Mouse (Mus musculus) embryonic stem cell, embryonic (primary cell): ENCODE measurements around the gene Mrgprf.

Source experiments
- CTCF ChIA-PET, 4 experiments: fragments of 300-600 bp in 2 of 4; fragments of 350-600 bp in 2 of 4; sonication (Branson Sonifier 250); formaldehyde crosslinking; loops; one replicate each; lab custom pipeline; 2022; ENCODE audit warnings: inconsistent platforms in 2 of 4; lab: Charles Lee
- POLR2A ChIA-PET, 4 experiments: fragments of 300-600 bp in 2 of 4; fragments of 350-600 bp in 2 of 4; sonication (Branson Sonifier 250); formaldehyde crosslinking; loops; one replicate each; lab custom pipeline; 2022; ENCODE audit warnings: antibody characterized with exemption in 4 of 4, inconsistent platforms in 1 of 4; lab: Charles Lee

The Mrgprf gene

DNA sequence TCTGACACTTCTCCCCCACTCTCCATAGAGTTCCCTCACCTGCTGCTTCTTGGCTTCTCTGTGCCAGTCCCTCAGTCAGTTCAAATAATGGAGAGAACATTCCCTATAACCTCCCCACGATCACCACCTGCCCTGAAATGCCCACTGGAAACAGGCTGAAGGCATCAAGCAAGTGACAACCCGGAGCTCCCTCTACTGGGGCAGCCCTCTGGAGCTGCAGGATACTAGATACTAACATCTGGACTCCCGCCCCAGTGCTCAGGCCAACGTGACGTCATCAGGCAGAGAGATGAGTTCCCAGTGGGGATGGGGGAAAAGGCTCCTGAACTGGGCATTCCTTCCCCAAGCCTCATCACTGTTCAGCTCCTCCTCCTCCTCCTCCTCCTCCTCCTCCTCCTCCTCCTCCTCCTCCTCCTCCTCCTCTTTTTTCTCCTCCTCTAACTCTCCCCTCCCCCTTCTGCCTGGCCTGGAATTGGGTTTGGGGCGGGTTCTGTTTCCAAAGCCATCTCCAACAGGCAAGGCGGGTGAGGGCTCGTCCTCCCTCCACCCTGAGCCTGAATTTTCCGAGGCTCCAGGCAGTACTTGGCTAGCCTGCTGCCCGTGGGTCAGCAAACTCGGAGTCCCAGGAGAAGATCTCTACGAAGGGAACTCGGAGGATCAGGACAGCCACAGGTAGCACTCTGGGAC, at the start of gene Mrgprf:
TSS of gene Mrgprf (plus strand) at position 508 of the 687 bp plus-strand sequence.
- ChIA-PET CTCF (interaction anchor here in 2 of 4 experiments (1.0 to 2.2 kb wide), 4 partner anchors 11 to 48 kb away, joined by 3 to 9 read pairs (median 4); partner anchors contain the start of gene Tpcn2 (in 1 of the 2)), POLR2A (interaction anchor here in 3 of 4 experiments (0.6 to 1.7 kb wide), 6 partner anchors 17 to 390 kb away, joined by 3 to 5 read pairs (median 3); partner anchors contain the start of gene Tpcn2 (in 1 of the 3))

DNA sequence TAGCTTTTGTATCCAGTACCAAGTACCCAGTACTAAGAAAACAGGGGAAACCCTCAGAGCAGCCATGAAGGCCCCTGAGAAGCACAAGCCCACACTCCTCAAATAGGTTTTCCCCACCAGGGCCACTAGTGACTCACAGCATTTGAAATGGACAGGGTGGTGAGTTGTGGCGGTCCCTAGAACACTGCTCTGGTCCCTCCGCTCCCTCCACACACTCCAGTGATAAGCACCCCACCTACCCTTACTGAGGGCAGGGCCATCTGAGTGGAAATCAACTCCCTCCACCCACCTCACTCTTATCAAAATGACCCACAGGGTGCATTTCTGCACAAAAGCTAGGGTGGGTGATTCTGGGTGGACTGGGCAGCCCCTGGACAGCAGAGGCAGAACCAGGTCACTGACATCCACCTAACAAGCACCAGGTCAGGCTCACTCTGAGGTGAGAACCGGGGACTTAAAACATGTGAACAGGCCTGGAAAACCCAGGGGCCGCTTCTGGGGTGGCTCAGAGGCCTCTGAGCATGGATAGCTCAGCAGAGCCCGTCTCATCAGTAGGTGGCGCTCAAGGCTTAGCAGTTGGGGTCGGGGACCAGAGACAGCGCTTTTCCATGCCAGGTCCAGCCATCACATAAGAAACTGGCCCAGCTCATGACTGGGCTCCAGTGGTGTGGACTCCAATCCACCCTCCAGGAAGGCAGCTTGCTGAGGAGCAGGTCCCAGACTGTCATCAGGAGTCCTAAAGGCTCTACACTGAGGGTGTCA, 47.7 kb upstream of the Mrgprf start:
- CTCF ChIA-PET: interaction anchor here (0.5 to 3.5 kb wide), 44 partner anchors 10 to 346 kb away, joined by 3 to 29 read pairs (median 4); partner anchors contain the start of genes Tpcn2 (in 4 of the 4), Mrgprf (in 2 of the 4) and LTO1 (in 1 of the 4)
- POLR2A ChIA-PET: interaction anchor here in 3 of 4 experiments (0.9 to 2.8 kb wide), 10 partner anchors 8 to 50 kb away, joined by 3 to 16 read pairs (median 4); partner anchors contain the start of gene Tpcn2 (in 3 of the 3)

DNA sequence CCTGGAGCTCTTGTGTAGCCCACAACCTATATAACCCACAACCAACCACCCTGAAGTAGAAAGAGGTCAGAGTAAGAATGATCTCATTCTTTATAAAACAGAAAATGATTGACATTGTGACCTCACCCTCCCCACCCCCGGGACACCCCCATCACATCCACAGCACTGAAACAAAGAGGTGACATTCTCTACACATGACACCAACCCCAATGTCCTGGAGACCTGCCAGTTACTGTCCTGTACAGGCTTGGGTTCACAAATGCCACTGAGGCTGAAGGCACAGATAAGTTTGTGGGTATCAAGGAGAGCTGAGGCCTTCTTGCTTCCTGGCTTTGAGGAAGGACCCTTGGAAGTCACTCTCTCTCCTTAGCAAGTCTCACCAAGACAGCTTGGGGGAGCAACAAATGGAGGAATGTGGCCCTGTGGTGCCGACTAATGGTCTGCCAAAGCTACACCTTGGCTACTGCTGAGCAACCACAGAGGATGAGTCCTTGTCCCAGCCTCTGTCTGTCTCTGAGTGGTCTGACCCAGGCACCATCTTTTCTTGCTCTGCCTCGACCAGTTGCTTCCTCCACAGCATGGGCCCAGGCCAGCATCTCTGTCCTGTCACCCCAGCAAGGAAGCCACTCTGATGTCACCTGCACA, 46.5 kb upstream of the Mrgprf start:
- ChIA-PET CTCF (interaction anchor here in 3 of 4 experiments (0.7 to 3.5 kb wide), 11 partner anchors 13 to 346 kb away, joined by 3 to 29 read pairs (median 5); partner anchors contain the start of gene Tpcn2 (in 1 of the 3)), POLR2A (interaction anchor here in 3 of 4 experiments (0.9 to 2.8 kb wide), 8 partner anchors 10 to 30 kb away, joined by 3 to 16 read pairs (median 5); partner anchors contain the start of gene Tpcn2 (in 3 of the 3))

DNA sequence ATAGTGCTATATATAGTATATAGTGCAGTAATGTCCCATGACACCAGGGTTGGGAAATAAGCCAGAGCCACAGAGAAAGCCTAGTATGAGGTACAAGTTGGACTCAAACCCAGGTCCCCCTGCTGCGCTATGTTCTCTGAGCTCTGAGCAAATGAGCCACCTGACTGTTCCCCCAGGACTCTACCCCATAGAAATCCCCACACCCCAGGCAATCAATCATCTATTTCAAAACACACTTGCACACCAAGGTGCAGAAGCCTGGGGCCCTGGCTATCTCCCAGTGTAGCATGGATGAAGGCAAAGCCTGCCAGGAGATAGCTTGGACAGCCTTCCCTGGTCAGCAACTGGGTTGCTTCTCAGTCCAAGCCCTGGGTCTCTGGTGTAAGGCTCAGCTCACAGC, 44.5 kb upstream of the Mrgprf start:
- ChIA-PET CTCF (interaction anchor here in 1 of 4 experiments (1.2 kb wide), 1 partner anchor 28 kb away, joined by 4 read pairs; the partner anchor contains the start of gene Tpcn2), POLR2A (interaction anchor here in 2 of 4 experiments (0.5 to 2.3 kb wide), 3 partner anchors 62 to 315 kb away, joined by 3 to 6 read pairs (median 3); no protein-coding TSS in a partner anchor)

DNA sequence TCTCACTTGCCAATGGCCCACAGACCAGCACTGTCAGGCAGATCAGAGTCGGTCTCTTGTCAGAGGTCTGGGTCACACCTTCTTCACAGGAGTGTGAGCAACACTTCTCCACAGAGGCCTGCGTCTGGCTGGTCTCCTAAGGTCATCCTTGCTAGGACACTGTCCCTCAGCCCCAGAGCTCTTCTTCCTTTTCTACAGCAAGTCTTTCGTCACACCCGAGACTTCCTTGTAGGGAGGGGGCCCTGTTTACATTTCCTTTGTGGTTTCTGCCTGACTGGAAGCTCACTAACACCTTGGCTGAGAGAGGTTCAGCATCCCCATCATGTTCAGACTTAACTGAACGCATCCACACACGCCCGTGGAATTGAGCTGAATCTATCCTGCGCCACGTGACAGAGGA, 36.4 kb upstream of the Mrgprf start:
- ChIA-PET CTCF (interaction anchor here in 3 of 4 experiments (0.6 to 1.5 kb wide), 5 partner anchors 11 to 363 kb away, joined by 3 to 6 read pairs (median 5); partner anchors contain the start of gene Tpcn2 (in 1 of the 3)), POLR2A (interaction anchor here in 3 of 4 experiments (0.6 to 1.6 kb wide), 8 partner anchors 11 to 56 kb away, joined by 3 to 8 read pairs (median 4); no protein-coding TSS in a partner anchor)

DNA sequence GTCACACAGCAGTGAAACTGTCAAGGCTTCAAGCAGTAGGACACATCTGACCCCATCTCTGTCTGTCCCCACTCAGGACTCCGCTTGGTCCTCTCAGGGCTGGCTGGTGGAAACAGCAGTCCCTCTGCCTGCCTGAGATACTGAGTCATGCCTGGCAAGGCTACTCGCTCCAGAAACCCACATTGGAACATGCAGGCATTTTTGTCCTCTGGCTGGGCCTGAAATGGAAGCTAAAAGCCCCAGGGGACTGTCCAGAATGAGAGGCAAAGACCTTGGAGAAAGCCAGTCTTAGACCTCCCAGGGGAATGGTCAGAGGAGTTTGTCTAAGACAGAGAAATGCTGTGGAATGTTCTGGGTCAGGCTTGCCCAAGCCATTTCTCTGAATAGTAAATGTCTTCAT, 34.6 kb upstream of the Mrgprf start:
- POLR2A ChIA-PET: interaction anchor here in 1 of 4 experiments (1.4 kb wide), 1 partner anchor 14 kb away, joined by 4 read pairs; no protein-coding TSS in a partner anchor
- CTCF ChIA-PET: interaction anchor here in 1 of 4 experiments (1.0 kb wide), 1 partner anchor 13 kb away, joined by 4 read pairs; no protein-coding TSS in a partner anchor

DNA sequence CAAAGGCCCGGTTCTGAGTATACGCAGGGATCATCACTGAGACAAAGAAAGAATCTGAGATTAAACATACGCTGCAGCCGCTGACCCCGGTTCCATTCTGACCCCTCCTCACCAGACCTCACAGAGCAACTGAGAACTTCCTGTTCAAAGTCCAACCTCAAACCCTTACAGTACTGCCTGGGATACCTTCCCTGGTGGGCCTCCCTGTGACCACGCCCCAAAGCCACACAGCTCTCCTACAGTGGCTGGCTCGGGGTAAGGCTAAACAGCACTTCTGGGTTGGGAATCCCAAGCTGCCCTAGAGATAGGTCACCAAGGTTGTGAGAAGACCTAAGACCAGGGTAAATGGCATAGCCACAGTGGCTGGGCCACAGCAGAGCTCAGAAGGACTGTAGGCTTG, 31.7 kb upstream of the Mrgprf start:
- ChIA-PET CTCF (interaction anchor here in 1 of 4 experiments (1.1 kb wide), 1 partner anchor 25 kb away, joined by 5 read pairs; no protein-coding TSS in a partner anchor), POLR2A (interaction anchor here in 1 of 4 experiments (0.6 to 1.7 kb wide), 4 partner anchors 15 to 113 kb away, joined by 3 to 8 read pairs (median 4); partner anchors contain the start of gene Tpcn2)

DNA sequence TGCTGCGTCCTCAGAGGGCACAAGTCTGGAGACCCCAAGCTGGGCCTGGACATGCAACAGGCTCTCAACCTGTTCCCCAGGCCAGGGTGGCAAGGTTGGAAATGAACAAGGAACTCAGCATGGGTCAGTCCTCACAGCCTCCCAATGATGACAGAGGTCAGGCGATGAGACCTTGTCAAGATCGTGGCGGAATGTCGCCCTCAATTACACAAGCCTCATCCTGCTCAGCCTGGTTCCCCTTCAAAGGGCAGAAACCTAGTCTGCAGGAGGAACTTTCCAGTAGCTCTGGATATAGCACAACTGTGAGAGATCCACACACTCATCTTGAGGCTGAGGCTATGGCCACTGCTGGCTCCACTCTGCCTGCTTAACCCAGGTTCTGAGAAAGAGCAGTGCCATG, 29.7 kb upstream of the Mrgprf start:
- POLR2A ChIA-PET: interaction anchor here in 2 of 4 experiments (0.6 to 1.1 kb wide), 3 partner anchors 13 to 43 kb away, joined by 3 to 5 read pairs (median 4); partner anchors contain the start of gene Tpcn2 (in 1 of the 2)
- CTCF ChIA-PET: interaction anchor here in 1 of 4 experiments (0.6 kb wide), 1 partner anchor 495 kb away, joined by 3 read pairs; no protein-coding TSS in a partner anchor

DNA sequence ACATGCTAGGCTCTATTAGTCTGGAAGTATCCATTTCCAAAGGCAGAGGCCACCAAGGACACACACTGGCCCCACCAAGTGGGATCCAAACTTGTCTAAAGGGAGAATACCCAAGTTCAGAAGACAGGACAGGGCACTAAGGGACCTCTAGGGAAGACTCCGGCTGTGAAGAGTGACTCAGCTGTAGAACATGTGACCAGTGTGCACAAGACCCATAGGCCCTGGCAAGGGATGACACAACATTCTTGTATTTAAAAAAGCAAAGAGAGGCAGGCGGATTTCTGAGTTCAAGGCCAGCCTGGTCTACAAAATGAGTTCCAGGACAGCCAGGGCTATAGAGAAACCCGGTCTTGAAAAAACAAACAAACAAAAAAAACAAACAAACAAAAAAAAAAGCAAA, 25.1 kb upstream of the Mrgprf start:
- CTCF ChIA-PET: no interaction called here

DNA sequence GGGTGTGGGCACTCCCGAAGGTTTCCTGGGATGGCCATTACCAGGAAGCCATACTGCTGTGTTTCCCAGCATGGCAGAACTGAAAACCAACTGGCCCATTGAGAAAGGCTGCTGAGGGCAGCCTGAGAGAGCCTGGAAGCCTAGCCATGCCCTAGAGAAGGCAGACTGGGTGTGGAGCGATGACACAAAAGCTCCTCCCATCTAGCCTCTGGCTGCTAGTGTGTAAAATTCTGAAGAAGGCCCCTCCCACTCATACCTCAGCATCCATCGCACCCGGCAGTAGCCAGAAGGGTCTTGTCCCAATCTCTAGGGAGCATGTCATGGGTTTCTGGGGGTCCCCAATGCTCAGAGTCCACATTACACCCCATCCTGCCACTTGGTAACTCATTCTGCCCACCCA, 19.2 kb upstream of the Mrgprf start:
- ChIA-PET POLR2A (interaction anchor here in 2 of 4 experiments (0.7 to 1.4 kb wide), 8 partner anchors 8 to 346 kb away, joined by 3 to 4 read pairs (median 3); no protein-coding TSS in a partner anchor), CTCF (interaction anchor here in 2 of 4 experiments (0.5 to 1.1 kb wide), 3 partner anchors 14 to 1208 kb away, joined by 3 to 6 read pairs (median 3); no protein-coding TSS in a partner anchor)

More for the DNA sequence above, 25.1 kb upstream of the Mrgprf start:
- POLR2A ChIA-PET: interaction anchor here in 1 of 4 experiments (1.6 kb wide), 1 partner anchor 20 kb away, joined by 3 read pairs; no protein-coding TSS in a partner anchor

DNA sequence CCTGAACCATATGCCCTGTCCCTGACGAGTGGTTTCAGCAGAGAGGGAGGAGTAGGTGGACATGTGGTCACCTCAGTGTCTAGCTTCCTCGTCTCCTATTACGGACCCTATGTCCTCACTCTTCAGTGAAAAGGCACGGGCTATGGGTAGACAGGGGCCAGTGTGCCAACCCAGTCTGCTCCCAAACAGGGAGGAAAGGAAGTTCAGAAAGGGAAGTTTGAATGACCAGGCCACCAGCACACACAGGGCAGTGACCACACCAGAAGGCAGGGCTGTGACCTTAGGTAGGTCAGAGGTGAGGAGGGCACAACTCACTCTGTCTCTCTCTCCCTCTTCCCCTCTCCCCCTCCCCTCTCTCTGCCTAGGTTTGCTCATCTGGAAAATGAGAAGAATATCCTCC, 17.6 kb upstream of the Mrgprf start:
- ChIA-PET POLR2A (interaction anchor here in 3 of 4 experiments (0.6 to 2.3 kb wide), 13 partner anchors 9 to 449 kb away, joined by 3 to 18 read pairs (median 5); partner anchors contain the start of gene Mrgprf (in 1 of the 3)), CTCF (interaction anchor here in 3 of 4 experiments (1.1 to 1.6 kb wide), 6 partner anchors 10 to 57 kb away, joined by 3 to 19 read pairs (median 3); no protein-coding TSS in a partner anchor)

DNA sequence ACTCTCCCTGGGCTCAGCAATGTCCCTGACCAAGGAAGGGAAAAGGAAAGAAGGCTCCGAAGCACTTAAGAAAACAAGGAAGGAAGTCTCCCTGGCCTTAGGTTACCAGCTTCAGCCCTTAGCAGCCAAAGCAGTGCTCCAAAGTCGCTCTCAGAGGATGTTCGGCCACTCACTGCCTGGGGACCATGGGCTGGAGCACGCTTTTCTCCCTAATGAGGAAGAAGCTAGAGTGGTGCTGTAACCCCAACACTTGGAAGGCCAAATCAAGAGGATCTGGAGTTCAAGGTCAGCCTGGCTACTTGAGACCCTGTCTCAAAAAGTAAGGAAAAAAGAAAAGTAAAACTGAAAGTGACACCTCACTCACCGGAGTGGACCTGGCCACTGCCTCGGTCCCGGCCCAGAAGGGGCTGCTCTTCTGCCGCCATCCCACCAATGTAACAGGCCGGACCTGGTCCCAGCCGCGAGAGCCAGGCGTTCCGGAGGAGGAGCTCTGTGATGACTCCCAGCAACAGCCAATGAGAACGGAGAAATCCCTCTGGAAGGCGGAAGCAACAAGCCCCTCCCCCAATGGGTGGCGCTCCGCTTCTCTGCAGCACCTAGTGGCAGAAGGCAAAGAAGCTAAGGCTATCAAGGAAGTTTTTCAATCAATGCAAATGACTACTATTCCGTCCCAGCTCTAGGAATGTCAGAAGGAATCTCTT, 17.0 kb upstream of the Mrgprf start, which contains the start of gene Tpcn2:
TSS of gene Tpcn2 (minus strand) at position 525 of the 701 bp plus-strand sequence.
- POLR2A ChIA-PET: interaction anchor here in 3 of 4 experiments (0.5 to 2.3 kb wide), 60 partner anchors 9 to 1454 kb away, joined by 3 to 18 read pairs (median 4); partner anchors contain the start of genes Ccnd1 (in 2 of the 3), Cttn (in 1 of the 3), Fadd (in 1 of the 3) and LTO1 (in 1 of the 3)
- CTCF ChIA-PET: interaction anchor here (0.5 to 1.6 kb wide), 38 partner anchors 10 to 379 kb away, joined by 3 to 29 read pairs (median 4); partner anchors contain the start of genes Ccnd1 (in 1 of the 4) and Mrgprf (in 1 of the 4)

DNA sequence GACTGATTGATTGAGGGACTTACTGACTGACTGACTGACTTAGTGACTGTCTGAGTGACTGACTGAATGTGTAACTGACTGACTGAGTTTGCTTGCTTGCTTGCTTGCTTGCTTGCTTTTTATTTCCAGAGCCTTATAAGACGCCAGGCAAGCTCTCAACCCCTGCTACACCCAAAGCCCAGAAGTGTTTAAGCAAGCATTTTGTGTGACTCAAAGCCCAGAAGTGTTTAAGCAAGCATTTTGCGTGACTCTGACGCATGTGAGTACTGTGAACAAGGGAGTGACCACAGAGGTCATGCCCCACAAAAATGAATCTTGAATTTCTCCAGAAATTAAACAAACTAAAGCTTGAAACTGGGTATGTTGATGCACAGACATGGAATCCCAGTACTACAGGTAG, 16.3 kb upstream of the Mrgprf start:
- ChIA-PET CTCF (interaction anchor here (0.5 to 1.6 kb wide), 35 partner anchors 9 to 1819 kb away, joined by 3 to 29 read pairs (median 4); partner anchors contain the start of genes Ccnd1 (in 1 of the 4) and Mrgprf (in 1 of the 4)), POLR2A (interaction anchor here in 3 of 4 experiments (0.5 to 2.3 kb wide), 55 partner anchors 9 to 1454 kb away, joined by 3 to 18 read pairs (median 4); partner anchors contain the start of genes Ccnd1 (in 2 of the 3), Cttn (in 1 of the 3), Fadd (in 1 of the 3) and LTO1 (in 1 of the 3))

DNA sequence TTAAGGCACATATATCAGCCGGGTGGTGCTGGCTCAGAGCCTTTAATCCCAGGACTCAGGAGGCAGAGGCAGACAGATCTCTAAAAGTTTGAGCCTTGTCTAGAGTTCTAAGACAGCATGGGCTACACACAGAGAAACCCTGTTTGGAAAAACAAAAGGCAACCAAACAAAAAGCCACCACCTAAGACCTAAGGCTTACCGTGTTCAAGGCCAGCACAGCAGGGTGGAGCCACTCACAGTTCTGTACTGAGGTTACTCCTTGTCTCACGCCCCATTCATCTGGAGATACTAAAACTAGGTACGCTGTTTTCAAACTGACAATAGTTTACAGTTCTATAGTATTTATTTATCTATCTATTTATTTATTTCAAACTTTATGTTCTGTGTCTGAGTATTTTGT, 15.2 kb upstream of the Mrgprf start:
- CTCF ChIA-PET: interaction anchor here in 1 of 4 experiments (0.5 kb wide), 1 partner anchor 429 kb away, joined by 8 read pairs; no protein-coding TSS in a partner anchor
- POLR2A ChIA-PET: interaction anchor here in 1 of 4 experiments (2.1 kb wide), 1 partner anchor 17 kb away, joined by 8 read pairs; no protein-coding TSS in a partner anchor

DNA sequence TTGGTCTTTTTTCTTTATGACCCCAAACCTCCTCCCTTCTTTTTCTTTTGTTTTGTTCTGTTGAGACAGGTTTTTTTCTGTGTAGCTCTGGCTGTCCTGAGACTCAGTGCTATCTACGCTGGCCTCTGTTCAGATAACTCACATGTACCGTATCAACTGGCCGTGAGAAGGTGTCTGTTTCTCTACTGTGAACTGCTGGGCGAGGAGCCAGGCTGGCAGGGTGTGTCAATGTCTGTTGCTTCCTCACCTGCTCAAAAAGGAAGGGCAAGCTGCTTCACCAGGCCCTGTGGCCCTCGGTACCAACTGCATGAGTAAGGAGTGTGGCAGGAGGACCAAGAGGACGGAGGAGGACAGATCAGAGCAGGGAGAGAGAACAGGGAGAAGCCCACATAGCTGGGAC, 13.2 kb upstream of the Mrgprf start:
- ChIA-PET CTCF (interaction anchor here (0.6 to 1.4 kb wide), 6 partner anchors 12 to 34 kb away, joined by 3 to 6 read pairs (median 3); no protein-coding TSS in a partner anchor), POLR2A (interaction anchor here in 2 of 4 experiments (0.7 to 2.1 kb wide), 3 partner anchors 15 to 25 kb away, joined by 3 to 8 read pairs (median 3); no protein-coding TSS in a partner anchor)
